Mouse (Mus musculus) liver, adult 2 months (tissue): ENCODE data around the gene Mlana.

Source experiments
- CTCF ChIP-seq: fragments of 200-500 bp; IDR thresholded peaks from 2 replicates; pipeline ENCODE4 v1.5.1; 2011; ENCODE audit warnings: low read depth, low read length, control low read depth
- POLR2A ChIP-seq: fragments of 200-500 bp; IDR thresholded peaks from 2 replicates; pipeline ENCODE4 v1.6.1; 2011; ENCODE audit warnings: low read length, control low read depth; ENCODE audit not compliant: insufficient read depth; ENCODE audit errors: extremely low read depth

DNA sequence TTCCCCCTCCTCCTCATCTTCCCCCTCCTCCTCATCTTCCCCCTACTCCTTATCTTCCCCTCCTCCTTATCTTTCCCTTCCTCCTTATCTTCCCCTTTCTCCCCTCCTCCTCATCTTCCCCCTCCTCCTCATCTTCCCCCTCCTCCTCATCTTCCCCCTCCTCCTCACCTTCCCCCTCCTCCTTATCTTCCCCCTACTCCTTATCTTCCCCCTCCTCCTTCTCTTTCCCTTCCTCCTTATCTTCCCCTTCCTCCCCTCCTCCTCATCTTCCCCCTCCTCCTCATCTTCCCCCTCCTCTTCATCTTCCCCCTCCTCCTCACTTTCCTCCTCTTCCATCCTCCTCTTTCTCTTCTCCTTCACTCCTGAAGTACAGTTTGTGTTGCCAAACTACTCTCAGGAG lies 784 bp upstream of the Mlana start:
- TF ChIP-seq POLR2A (no peak), CTCF (no peak)
